Mouse (Mus musculus): ENCODE results near the gene Gtf2f1. TPM values are rescaled to one million over a fixed set of nuclear protein-coding genes. Genes with fewer than 3 reads are reported as not detected.

Gene Gtf2f1
- total and polyA plus RNA-seq, 3 experiments, result 145 to 171 TPM; not detected in 1

DNA sequence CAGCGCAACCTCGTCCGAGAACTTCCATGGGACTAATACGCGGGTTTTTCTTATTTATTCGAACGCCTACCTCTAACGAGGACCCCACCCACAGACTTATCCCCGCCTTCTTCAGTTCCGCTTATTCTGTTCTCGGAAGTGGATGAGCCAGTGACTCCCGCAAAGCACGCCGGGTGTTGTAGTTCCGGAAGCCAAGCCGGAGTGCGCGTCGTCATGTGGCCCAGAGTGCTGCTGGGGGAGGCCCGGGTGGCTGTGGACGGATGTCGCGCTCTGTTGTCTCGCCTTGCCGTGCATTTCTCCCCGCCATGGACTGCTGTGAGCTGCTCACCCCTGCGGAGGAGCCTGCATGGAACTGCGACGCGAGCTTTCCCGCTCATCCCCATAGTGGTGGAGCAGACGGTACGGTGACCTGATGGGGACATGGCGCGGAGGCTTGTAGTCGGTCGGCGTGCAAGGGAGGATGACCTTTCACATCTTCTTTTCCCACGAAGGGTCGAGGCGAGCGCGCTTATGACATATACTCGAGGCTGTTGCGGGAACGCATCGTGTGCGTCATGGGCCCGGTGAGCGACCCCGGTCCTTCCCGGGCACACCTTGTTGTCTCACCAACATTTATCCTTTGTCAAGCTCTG lies 20.9 kb downstream of the Gtf2f1 start, which contains the start of gene Clpp (continued):
- TF ChIP-seq MAX (IDR thresholded peaks at IDR 0.05; ENCODE audit: low read length) (peak; percentile 45), RAD21 (IDR thresholded peaks at IDR 0.05; ENCODE audit: low read depth, low read length) (no peak), MXI1 (IDR thresholded peaks at IDR 0.05; ENCODE audit: low read depth, low read length) (peak; percentile 95), GABPA (IDR thresholded peaks at IDR 0.05; ENCODE audit: low read depth, low read length) (no peak), USF1 (IDR thresholded peaks at IDR 0.05; ENCODE audit: low read depth, low read length) (peak; percentile 86), MEF2A (IDR thresholded peaks at IDR 0.05; ENCODE audit: extremely low read depth, insufficient replicate concordance, low read depth, low read length, poor library complexity, severe bottlenecking) (no peak), GATA1 (IDR thresholded peaks at IDR 0.05; ENCODE audit: low read depth, low read length) (no peak), EP300 (IDR thresholded peaks at IDR 0.05; ENCODE audit: low read depth in 1 of 2, low read length in 2 of 2) (no peak), ZKSCAN1 (IDR thresholded peaks at IDR 0.05; ENCODE audit: low read depth, low read length) (no peak), ETS1 (IDR thresholded peaks at IDR 0.05; ENCODE audit: low read depth, low read length) (0 out of 2 replicates have a peak, but pooled peaks have one; percentile 33), RCOR1 (IDR thresholded peaks at IDR 0.05; ENCODE audit: low read depth, low read length) (no peak), CTCF (IDR thresholded peaks at IDR 0.05 in 2 of 3, conservative IDR thresholded peaks at IDR 0.05 in 1 of 3; ENCODE audit: control insufficient read depth in 1 of 3, insufficient read depth in 1 of 3, low read depth in 2 of 3, low read length in 3 of 3, poor library complexity in 1 of 3, severe bottlenecking in 1 of 3) (no peak), E2F4 (IDR thresholded peaks at IDR 0.05; ENCODE audit: borderline replicate concordance, low read depth, low read length) (no peak), POLR2AphosphoS5 (IDR thresholded peaks at IDR 0.05; ENCODE audit: borderline replicate concordance, low read depth, low read length) (peak; percentile 54; the same call in 1 of the 2 replicates), BHLHE40 (IDR thresholded peaks at IDR 0.05; ENCODE audit: borderline replicate concordance, low read depth, low read length) (no peak), TBP (IDR thresholded peaks at IDR 0.05; ENCODE audit: low read depth, low read length) (peak; percentile 78; the same call in 1 of the 2 replicates), JUND (IDR thresholded peaks at IDR 0.05; ENCODE audit: low read depth, low read length) (no peak), UBTF (IDR thresholded peaks at IDR 0.05; ENCODE audit: borderline replicate concordance, insufficient read depth, low read depth, low read length) (no peak), TAL1 (IDR thresholded peaks at IDR 0.05; ENCODE audit: low read length) (no peak)

DNA sequence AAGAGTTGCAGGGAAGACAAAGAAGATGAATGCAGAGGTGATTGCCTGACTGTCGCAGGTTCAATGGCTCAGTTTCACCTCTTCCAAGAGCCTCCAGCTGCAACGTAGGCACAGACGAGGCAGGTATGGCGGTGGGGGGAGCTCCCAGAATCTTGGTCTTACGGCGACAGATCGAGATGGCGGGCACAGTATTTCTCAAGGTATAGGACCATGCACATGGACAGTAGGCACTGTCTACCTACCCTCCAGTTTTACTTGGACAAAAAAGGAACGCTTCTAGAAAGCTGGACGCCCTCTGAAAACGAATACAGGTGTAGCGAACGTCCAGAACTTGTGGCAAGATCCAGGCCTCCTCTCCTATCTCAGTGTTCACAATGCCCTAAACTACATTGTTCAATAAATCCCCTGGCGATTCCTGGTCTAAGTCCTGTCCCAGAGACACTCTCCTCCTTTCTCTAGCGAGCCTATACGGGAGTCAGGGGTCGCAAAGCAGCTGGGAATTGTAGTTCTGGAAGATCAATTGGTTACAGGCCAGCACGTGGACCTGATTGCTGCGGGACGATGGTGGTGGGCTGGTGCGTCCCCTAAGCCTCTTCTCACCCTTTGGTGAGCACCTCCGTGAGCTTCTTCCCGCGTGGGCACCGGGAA lies 21.5 kb downstream of the Gtf2f1 start:
- Histone ChIP-seq H3K4me3 (ENCODE audit: control insufficient read depth in 1 of 2, insufficient read depth in 1 of 2, low read depth in 2 of 2, low read length in 2 of 2) (peak overlapping the region; percentile 72 to 86), H3K27me3 (ENCODE audit: control insufficient read depth in 1 of 2, insufficient read depth in 2 of 2, low read length in 2 of 2) (no peaks in the 10 kb centered on the region), H3K79me2 (ENCODE audit: control insufficient read depth, insufficient read depth, low read length, poor library complexity) (peaks cover 17% of the 10 kb centered on the region), H3K9me3 (replicated peaks; ENCODE audit: insufficient read depth, low read length) (no peaks in the 10 kb centered on the region), H3K4me1 (ENCODE audit: control insufficient read depth in 1 of 2, insufficient read depth in 2 of 2, low read length in 2 of 2) (peaks cover 0 to 11% of the 10 kb centered on the region in 2 experiments; a peak in 2 of 4 replicates), H3K36me3 (ENCODE audit: control insufficient read depth in 1 of 2, insufficient read depth in 2 of 2, low read length in 2 of 2) (peaks cover 0 to 8% of the 10 kb centered on the region in 2 experiments; a peak in 3 of 4 replicates), H3K27ac (ENCODE audit: control insufficient read depth, low read depth, low read length) (peak overlapping the region; percentile 61), H3K9ac (ENCODE audit: control insufficient read depth, low read depth, low read length, poor library complexity, severe bottlenecking) (peak overlapping the region; percentile 78)
- peak; percentile 92 for DNase-seq (ENCODE audit: low read depth, low spot score)
- TF ChIP-seq NELFE (IDR thresholded peaks at IDR 0.05; ENCODE audit: low read depth, low read length) (no peak), POLR2A (IDR thresholded peaks at IDR 0.05; ENCODE audit: control insufficient read depth in 1 of 2, insufficient read depth in 1 of 2, low read depth in 1 of 2, low read length in 2 of 2, poor library complexity in 1 of 2) (peak in 1 of 2 experiments; percentile 9; a peak in 1 of 4 replicates), E2F4 (IDR thresholded peaks at IDR 0.05; ENCODE audit: borderline replicate concordance, low read depth, low read length) (no peak), TAL1 (IDR thresholded peaks at IDR 0.05; ENCODE audit: low read length) (no peak), SMC3 (IDR thresholded peaks at IDR 0.05; ENCODE audit: low read depth, low read length) (no peak; the same call in 1 of the 2 replicates), TCF12 (IDR thresholded peaks at IDR 0.05; ENCODE audit: low read depth, low read length) (no peak), ZKSCAN1 (IDR thresholded peaks at IDR 0.05; ENCODE audit: low read depth, low read length) (no peak), MXI1 (IDR thresholded peaks at IDR 0.05; ENCODE audit: low read depth, low read length) (peak; percentile 98), MAX (IDR thresholded peaks at IDR 0.05; ENCODE audit: low read length) (peak; percentile 94), ZNF384 (IDR thresholded peaks at IDR 0.05; ENCODE audit: low read depth, low read length) (no peak), MYC (IDR thresholded peaks at IDR 0.05; ENCODE audit: low read depth, low read length) (peak; percentile 98), USF2 (IDR thresholded peaks at IDR 0.05; ENCODE audit: borderline replicate concordance in 1 of 2, insufficient read depth in 1 of 2, low read depth in 1 of 2, low read length in 2 of 2) (0 out of 4 replicates have a peak, but pooled peaks of 1 of the 2 experiments have one; percentile 3), CHD2 (IDR thresholded peaks at IDR 0.05; ENCODE audit: low read length) (no peak), NRF1 (IDR thresholded peaks at IDR 0.05; ENCODE audit: insufficient read depth, low read depth, low read length, poor library complexity, severe bottlenecking) (0 out of 2 replicates have a peak, but pooled peaks have one; percentile 9), EP300 (IDR thresholded peaks at IDR 0.05; ENCODE audit: low read depth in 1 of 2, low read length in 2 of 2) (peak; percentile 9 to 13; a peak in 1 of 4 replicates), BHLHE40 (IDR thresholded peaks at IDR 0.05; ENCODE audit: borderline replicate concordance, low read depth, low read length) (peak; percentile 30; the same call in 1 of the 2 replicates), JUND (IDR thresholded peaks at IDR 0.05; ENCODE audit: low read depth, low read length) (no peak), ETS1 (IDR thresholded peaks at IDR 0.05; ENCODE audit: low read depth, low read length) (no peak), MAZ (IDR thresholded peaks at IDR 0.05; ENCODE audit: low read depth, low read length) (peak; percentile 31; the same call in 1 of the 2 replicates)
